In genomic region chr14:48303235-48303634, GRCm38 (mm10) we compare ENCODE assay signal across 11 mouse cellular contexts.
DNase-seq lines count a peak whose midpoint lies in the region; ATAC-seq lines count a peak whose summit lies in the region.
"Had no signal": no experiment of that assay in that cellular context is flagged by ENCODE, and none has a peak within 500 bp of the region (broad histone marks: within the 10 kb centered on the region; RNA-seq: fewer than 3 reads in every experiment).

No protein-coding gene starts in this region.

- no peaks in the 10 kb centered on the region for H3K9me3 ChIP-seq in hindbrain, embryonic 15.5 days
- no peaks in the 10 kb centered on the region for H3K9me3 ChIP-seq in hindbrain, embryonic 11.5 days (ENCODE audit: control insufficient read depth, low read length)

- no peaks in the 10 kb centered on the region for H3K36me3 ChIP-seq in hindbrain, embryonic 15.5 days
- H3K36me3 ChIP-seq in hindbrain, embryonic 11.5 days (ENCODE audit: control insufficient read depth, insufficient read depth, low read length) = no peaks in the 10 kb centered on the region
- H3K36me3 ChIP-seq: embryonic facial prominence, embryonic 13.5 days had no signal

- H3K27ac ChIP-seq in hindbrain, embryonic 15.5 days (replicated peaks) = no peak overlapping the region
- no peak overlapping the region for H3K27ac ChIP-seq in hindbrain, embryonic 11.5 days (ENCODE audit: low read depth, low read length)
- H3K27ac ChIP-seq: embryonic facial prominence, embryonic 13.5 days had no signal

- 55% methylated on average over 6 of the region's 6 CpGs for WGBS in hindbrain, embryonic 15.5 days
- WGBS in hindbrain, embryonic 11.5 days = 72% methylated on average over 6 of the region's 6 CpGs

- no peak overlapping the region for H3K4me3 ChIP-seq in hindbrain, embryonic 15.5 days
- H3K4me3 ChIP-seq in hindbrain, embryonic 11.5 days (ENCODE audit: low read depth, low read length) = no peak overlapping the region
- H3K4me3 ChIP-seq: embryonic facial prominence, embryonic 13.5 days had no signal

- H3K27me3 ChIP-seq in hindbrain, embryonic 15.5 days = no peaks in the 10 kb centered on the region
- H3K27me3 ChIP-seq in hindbrain, embryonic 11.5 days (ENCODE audit: control insufficient read depth, insufficient read depth, low read length) = no peaks in the 10 kb centered on the region
- H3K27me3 ChIP-seq: CH12.LX had no signal

- no peak for DNase-seq in hindbrain, embryonic 11.5 days (ENCODE audit: low spot score)
- peak; percentile 44 for DNase-seq in lung, postnatal 10 days
- no peak for DNase-seq in lung, adult 18-20 months
- DNase-seq in heart, postnatal 4 days = peak; percentile 27
- peak; percentile 28 for DNase-seq in right cerebral cortex, postnatal 4 days
- DNase-seq in cerebellum, adult 8-10 months = no peak
- DNase-seq in cerebellum, postnatal 14 days = no peak
- DNase-seq: adrenal gland, adult 8-10 months had no signal

- H3K4me2 ChIP-seq in hindbrain, embryonic 15.5 days = no peak overlapping the region
- H3K4me2 ChIP-seq in hindbrain, embryonic 11.5 days (replicated peaks; ENCODE audit: low read depth, low read length) = no peak overlapping the region
- H3K4me2 ChIP-seq: embryonic facial prominence, embryonic 13.5 days had no signal

- H3K9ac ChIP-seq in hindbrain, embryonic 15.5 days = no peak overlapping the region
- H3K9ac ChIP-seq in hindbrain, embryonic 11.5 days (ENCODE audit: low read depth, low read length) = no peak overlapping the region
- H3K9ac ChIP-seq: embryonic facial prominence, embryonic 13.5 days had no signal

- peaks cover 7% of the 10 kb centered on the region; the same call in 1 of the 2 replicates for H3K4me1 ChIP-seq in hindbrain, embryonic 15.5 days (replicated peaks)
- H3K4me1 ChIP-seq in hindbrain, embryonic 11.5 days (replicated peaks; ENCODE audit: control insufficient read depth, insufficient read depth, low read length) = no peaks in the 10 kb centered on the region

- 0 out of 2 replicates have a peak, but pooled peaks have one; percentile 11 for ATAC-seq in hindbrain, embryonic 15.5 days (ENCODE audit: low FRiP score, low read depth)
- ATAC-seq in hindbrain, embryonic 11.5 days (ENCODE audit: low FRiP score) = no peak

Comparison
In these comparisons a context has a peak if more than half of its experiments do, and no peak if none do; other contexts are left out.
1. DNase-seq: peak in lung, postnatal 10 days (single experiment), heart, postnatal 4 days (single experiment) and right cerebral cortex, postnatal 4 days (single experiment); none in hindbrain, embryonic 11.5 days (single experiment), lung, adult 18-20 months (0 of 2), cerebellum, adult 8-10 months (single experiment) and cerebellum, postnatal 14 days (0 of 2).